Mouse (Mus musculus): ENCODE measurements at regions not wholly inside any gene's neighbourhood (a gene's known extent, or its start where the extent isn't known, plus 50 kb on each side); places are given as distances from the start of the nearest gene placed in this dataset.

DNA sequence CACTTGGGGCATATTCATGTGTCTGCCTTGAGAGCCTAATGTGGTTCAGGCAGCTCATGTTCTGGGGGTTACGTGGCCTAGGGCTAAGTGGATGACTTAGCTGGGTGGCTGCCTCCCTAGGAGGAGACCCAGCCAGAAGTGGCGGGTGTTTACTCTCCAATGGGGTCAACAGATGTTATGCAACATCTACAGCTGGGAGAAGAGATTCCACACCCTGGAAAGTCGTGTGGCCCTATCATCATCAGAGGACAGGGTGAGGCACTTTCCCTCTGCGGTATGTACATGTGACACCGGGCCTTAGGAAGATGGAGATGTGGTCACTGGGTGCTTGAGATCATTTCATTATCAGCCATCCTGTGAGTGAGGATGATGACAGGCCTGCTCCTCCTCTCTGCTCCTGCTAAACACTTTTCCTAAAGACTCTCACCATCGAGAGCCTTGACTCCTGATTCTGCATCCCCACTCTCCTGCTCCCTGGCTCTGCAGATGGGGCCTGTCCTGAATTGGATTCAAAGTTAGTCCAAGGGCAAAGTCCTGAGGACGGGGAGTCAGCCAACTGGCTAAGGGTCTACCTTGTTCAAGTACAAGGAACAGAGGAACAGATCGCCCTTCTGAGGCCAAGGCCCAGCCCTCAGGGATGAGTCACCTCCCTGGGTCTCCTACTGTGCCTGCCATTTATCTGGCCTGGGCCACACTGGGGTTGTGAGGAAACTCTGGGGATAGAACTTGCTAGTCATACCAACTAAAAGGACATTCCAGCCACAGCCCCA is 99.8 kb upstream of the Cops8 start:
- TF ChIP-seq CTCF (conservative IDR thresholded peaks at IDR 0.05; ENCODE audit: insufficient read depth, insufficient read length, low read depth, low read length) (no peak), POLR2A (IDR thresholded peaks at IDR 0.05; ENCODE audit: low read depth, low read length) (no peak)

All from kidney, adult 2 months (tissue).